Mouse (Mus musculus) intestine, embryonic 16.5 days (tissue): ENCODE results near the gene Ndufs3. TPM values are rescaled to one million over a fixed set of nuclear protein-coding genes. Genes with fewer than 3 reads are reported as not detected.

Source experiments
- ATAC-seq: fragments of 200-750 bp; cut with Nextera tagmentation; 2 replicates; pipeline ENCODE4 v1.8.0; 2017; ENCODE audit warnings: moderate TSS enrichment, moderate library complexity
- H3K27ac ChIP-seq: fragments of 300-500 bp; sonication (generic); 2 replicates; pipeline ENCODE4 v1.5.1; 2014; ENCODE audit warnings: mild to moderate bottlenecking, low read length
- H3K27me3 ChIP-seq: fragments of 300-500 bp; sonication (generic); replicated peaks from 2 replicates; pipeline ENCODE4 v1.6.1; 2014; ENCODE audit warnings: low read length, control low read depth, mixed read lengths; ENCODE audit not compliant: control insufficient read depth, insufficient read depth
- H3K36me3 ChIP-seq: fragments of 300-500 bp; sonication (generic); 2 replicates; pipeline ENCODE4 v1.6.1; 2014; ENCODE audit warnings: low read length, control low read depth; ENCODE audit not compliant: control insufficient read depth, insufficient read depth
- H3K4me1 ChIP-seq: fragments of 300-500 bp; sonication (generic); 2 replicates; pipeline ENCODE4 v1.6.1; 2014; ENCODE audit warnings: low read length, control low read depth, mixed read lengths; ENCODE audit not compliant: control insufficient read depth, insufficient read depth
- H3K4me2 ChIP-seq: fragments of 300-500 bp; sonication (generic); 2 replicates; pipeline ENCODE4 v1.6.1; 2014; ENCODE audit warnings: low read depth, low read length, control low read depth
- H3K4me3 ChIP-seq: fragments of 300-500 bp; sonication (generic); 2 replicates; pipeline ENCODE4 v1.5.1; 2014; ENCODE audit warnings: mild to moderate bottlenecking, low read length
- H3K9ac ChIP-seq: fragments of 300-500 bp; sonication (generic); 2 replicates; pipeline ENCODE4 v1.6.1; 2014; ENCODE audit warnings: low read depth, low read length
- H3K9me3 ChIP-seq: fragments of 300-500 bp; sonication (generic); 2 replicates; pipeline ENCODE4 v1.6.1; 2016; ENCODE audit warnings: low read length, control low read depth; ENCODE audit not compliant: control insufficient read depth
- WGBS: fragments of 180-500 bp; shearing (Covaris S2); extraction: QIAGEN DNeasy Blood & Tissue Kit; methylation state at CpG from one replicate; pipeline ENCODE4 v1.1.7; 2014; 5-methylcytosine and 5-hydroxymethylcytosine counted together
- polyA plus RNA-seq: library from polyadenylated mRNA; unstranded; fragments of >200 nt; fragmentation: Nextera tagmentation; extraction: Ambion mirVana; gene quantifications from 2 replicates; pipeline ENCODE4 v1.2.1, GENCODE M21; 2015

The Ndufs3 gene
- polyA plus RNA-seq: 301 and 316 TPM in 2 replicates

DNA sequence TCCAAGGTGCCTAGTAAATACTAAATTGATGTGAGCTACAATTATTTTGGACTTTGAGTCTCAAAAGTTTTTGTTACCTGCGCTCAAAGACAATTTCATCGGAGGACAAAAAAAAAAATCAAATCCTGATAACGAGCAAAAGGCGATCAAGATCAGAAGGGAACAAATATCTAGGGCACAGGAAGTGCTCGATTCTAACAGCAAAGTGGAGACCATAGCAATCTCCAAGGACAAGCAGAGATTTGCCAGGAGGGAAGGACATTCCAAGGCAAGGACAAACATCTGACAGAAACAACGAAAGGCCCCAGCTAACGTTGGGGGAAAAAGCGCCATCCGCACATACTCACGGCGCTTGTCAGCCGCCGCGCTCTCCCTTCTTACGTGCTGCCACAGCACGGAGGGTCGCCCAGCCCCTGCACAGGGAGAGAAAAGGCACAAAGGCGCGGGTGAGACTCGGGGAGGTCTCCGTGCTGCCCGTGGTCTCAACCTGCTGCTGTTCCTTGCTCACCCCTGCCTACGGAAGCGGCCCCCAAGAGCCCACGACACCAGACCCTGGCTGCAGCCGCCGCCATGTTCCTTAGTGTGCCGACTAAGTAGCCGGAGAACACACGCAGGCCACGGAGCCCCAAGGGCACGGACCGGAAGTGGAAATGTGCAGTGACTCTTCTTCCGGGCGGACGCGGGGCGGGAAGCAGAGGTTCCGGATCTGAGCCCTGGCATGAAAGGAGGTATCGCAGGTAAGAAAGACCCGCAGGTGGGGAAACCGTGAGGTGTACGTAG, at the start of gene Ndufs3, which contains the start of gene Kbtbd4:
TSS of gene Ndufs3 (minus strand) at position 752 of the 780 bp plus-strand sequence.
TSS of gene Kbtbd4 (plus strand) at position 665 of the 780 bp plus-strand sequence.
- ATAC-seq: peak; percentile 92
- peaks cover 13% of the 10 kb centered on the region for H3K36me3 ChIP-seq
- H3K9ac ChIP-seq: peak within 1 kb of the TSS; percentile 98
- peak within 1 kb of the TSS; percentile 97 for H3K4me3 ChIP-seq
- H3K27me3 ChIP-seq: no peaks in the 10 kb centered on the region
- peak within 1 kb of the TSS; percentile 73 for H3K4me2 ChIP-seq
- H3K4me1 ChIP-seq: peaks cover 9% of the 10 kb centered on the region
- H3K9me3 ChIP-seq: no peaks in the 10 kb centered on the region
- H3K27ac ChIP-seq: peak within 1 kb of the TSS; percentile 95
- under 1% methylated on average over 43 of the region's 43 CpGs for WGBS

DNA sequence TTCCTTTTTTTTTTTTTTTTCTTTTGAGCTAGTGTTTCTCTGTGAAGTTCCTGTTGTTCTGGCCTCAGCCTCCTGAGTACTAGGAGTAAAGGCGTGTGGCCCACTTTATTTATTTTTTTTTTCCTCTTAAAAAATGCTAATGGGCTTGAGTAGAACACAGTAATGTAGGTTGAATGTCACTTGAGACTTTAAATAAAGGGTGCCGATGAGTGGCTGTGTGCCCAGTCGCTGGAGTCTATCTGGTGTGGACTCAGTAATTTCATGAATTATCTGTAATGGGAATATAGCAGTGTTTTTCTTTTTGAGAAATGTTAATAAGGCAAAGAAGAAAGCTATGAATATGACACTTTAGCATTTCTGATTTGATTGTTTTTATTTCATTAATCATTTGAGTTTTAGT, 48.8 kb upstream of the Ndufs3 start:
- Histone ChIP-seq H3K9me3 (no peaks in the 10 kb centered on the region), H3K4me3 (no peak overlapping the region), H3K27ac (no peak overlapping the region), H3K4me1 (peaks cover 7% of the 10 kb centered on the region; the same call in 1 of the 2 replicates), H3K36me3 (no peaks in the 10 kb centered on the region), H3K4me2 (no peak overlapping the region), H3K27me3 (no peaks in the 10 kb centered on the region), H3K9ac (no peak overlapping the region)
- 72% methylated on average over 3 of the region's 3 CpGs for WGBS
- no peak for ATAC-seq

DNA sequence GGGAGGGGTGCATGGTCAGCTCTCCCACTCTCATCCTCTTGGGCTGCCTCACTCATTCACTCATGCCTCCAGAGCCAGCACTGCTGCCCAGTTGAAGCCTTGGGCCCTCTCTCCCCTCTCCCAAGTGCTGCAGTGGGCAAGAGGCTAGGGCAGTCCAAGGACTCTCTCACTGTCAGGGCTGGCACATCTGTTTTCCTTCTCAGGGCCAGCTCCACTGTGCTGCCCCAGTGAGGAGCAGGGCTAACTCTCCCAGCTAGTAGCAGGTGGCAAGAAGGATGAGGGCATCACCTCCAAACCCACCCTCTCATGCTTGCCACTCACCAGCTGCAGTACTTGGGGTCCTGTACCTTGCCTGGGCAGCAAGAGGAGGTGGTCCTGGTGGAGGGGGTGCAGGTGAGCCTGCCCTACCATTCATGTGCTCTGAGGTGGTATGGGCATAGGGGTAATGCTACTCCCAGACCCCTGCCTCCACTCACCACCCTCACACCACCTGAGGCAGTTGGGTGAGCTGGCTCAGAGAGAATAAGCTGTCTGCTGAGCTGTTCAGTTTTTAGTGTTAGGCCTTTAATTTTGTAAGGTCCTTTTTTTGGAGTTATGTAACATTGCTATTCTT, 46.1 kb upstream of the Ndufs3 start:
- Histone ChIP-seq H3K27ac (no peak overlapping the region), H3K9me3 (no peaks in the 10 kb centered on the region), H3K4me3 (no peak overlapping the region), H3K36me3 (no peaks in the 10 kb centered on the region), H3K4me1 (peaks cover 7% of the 10 kb centered on the region; the same call in 1 of the 2 replicates), H3K9ac (0 out of 2 replicates have a peak overlapping the region, but pooled peaks have one; percentile 2), H3K4me2 (no peak overlapping the region), H3K27me3 (no peaks in the 10 kb centered on the region)
- ATAC-seq: peak; percentile 75

GRCm38 (mm10) chr2:90950149-90950548, 45.5 kb upstream of the Ndufs3 start:
- ATAC-seq: peak; percentile 28; the same call in 1 of the 2 replicates
- H3K4me1 ChIP-seq: peaks cover 7% of the 10 kb centered on the region; the same call in 1 of the 2 replicates
- H3K9ac ChIP-seq: 0 out of 2 replicates have a peak overlapping the region, but pooled peaks have one; percentile 2
- no peak overlapping the region for H3K27ac ChIP-seq
- no peaks in the 10 kb centered on the region for H3K36me3 ChIP-seq
- no peaks in the 10 kb centered on the region for H3K9me3 ChIP-seq
- H3K4me3 ChIP-seq: no peak overlapping the region
- 81% methylated on average over 5 of the region's 5 CpGs for WGBS
- no peak overlapping the region for H3K4me2 ChIP-seq
- no peaks in the 10 kb centered on the region for H3K27me3 ChIP-seq

DNA sequence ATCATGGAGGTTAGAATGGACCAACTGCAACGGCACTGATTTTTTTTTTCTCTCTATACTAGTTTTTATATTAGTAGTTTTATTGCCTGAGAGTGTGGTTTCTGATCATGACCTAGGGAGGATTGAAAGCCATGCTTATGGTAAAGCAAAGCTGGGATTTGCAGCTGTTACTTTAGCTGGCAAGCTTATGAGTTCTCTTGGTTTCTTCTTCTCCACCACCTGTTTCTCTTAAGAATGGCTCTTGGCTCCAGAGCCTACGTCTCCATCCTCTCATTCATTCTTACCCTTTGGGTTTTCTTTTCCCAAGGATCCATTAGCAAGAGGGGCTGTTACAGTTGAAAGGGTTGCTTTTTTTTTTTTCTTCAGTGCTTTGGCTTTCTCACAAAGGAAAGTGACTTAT, 37.1 kb upstream of the Ndufs3 start:
- H3K9me3 ChIP-seq: no peaks in the 10 kb centered on the region
- no peak overlapping the region for H3K27ac ChIP-seq
- no peaks in the 10 kb centered on the region for H3K27me3 ChIP-seq
- no peaks in the 10 kb centered on the region for H3K36me3 ChIP-seq
- peak overlapping the region; percentile 97; the same call in 1 of the 2 replicates for H3K4me3 ChIP-seq
- H3K9ac ChIP-seq: no peak overlapping the region
- no peak for ATAC-seq
- 48% methylated on average over 2 of the region's 2 CpGs for WGBS
- peak overlapping the region; percentile 65 for H3K4me2 ChIP-seq
- H3K4me1 ChIP-seq: peaks cover 16% of the 10 kb centered on the region

GRCm38 (mm10) chr2:90940233-90941229, 35.9 kb upstream of the Ndufs3 start, which contains the start of gene Celf1:
Gene Celf1, plus strand, starts transcription at chr2:90940382.
- Histone ChIP-seq H3K27me3 (no peaks in the 10 kb centered on the region), H3K9ac (peak within 1 kb of the TSS; percentile 92), H3K9me3 (no peaks in the 10 kb centered on the region), H3K4me1 (peaks cover 16% of the 10 kb centered on the region), H3K27ac (peak within 1 kb of the TSS; percentile 95), H3K4me3 (peak within 1 kb of the TSS; percentile 97), H3K4me2 (peak within 1 kb of the TSS; percentile 65), H3K36me3 (no peaks in the 10 kb centered on the region)
- WGBS: under 1% methylated on average over 96 of the region's 113 CpGs
- ATAC-seq: peak; percentile 97

GRCm38 (mm10) chr2:90939750-90940149, 35.1 kb upstream of the Ndufs3 start:
- Histone ChIP-seq H3K9ac (peak overlapping the region; percentile 92), H3K4me1 (peaks cover 16% of the 10 kb centered on the region), H3K27ac (0 out of 2 replicates have a peak overlapping the region, but pooled peaks have one; percentile 95), H3K9me3 (no peaks in the 10 kb centered on the region), H3K36me3 (no peaks in the 10 kb centered on the region), H3K4me3 (peak overlapping the region; percentile 97), H3K27me3 (no peaks in the 10 kb centered on the region), H3K4me2 (peak overlapping the region; percentile 64)
- ATAC-seq: peak; percentile 39
- WGBS: 39% methylated on average over 8 of the region's 8 CpGs

DNA sequence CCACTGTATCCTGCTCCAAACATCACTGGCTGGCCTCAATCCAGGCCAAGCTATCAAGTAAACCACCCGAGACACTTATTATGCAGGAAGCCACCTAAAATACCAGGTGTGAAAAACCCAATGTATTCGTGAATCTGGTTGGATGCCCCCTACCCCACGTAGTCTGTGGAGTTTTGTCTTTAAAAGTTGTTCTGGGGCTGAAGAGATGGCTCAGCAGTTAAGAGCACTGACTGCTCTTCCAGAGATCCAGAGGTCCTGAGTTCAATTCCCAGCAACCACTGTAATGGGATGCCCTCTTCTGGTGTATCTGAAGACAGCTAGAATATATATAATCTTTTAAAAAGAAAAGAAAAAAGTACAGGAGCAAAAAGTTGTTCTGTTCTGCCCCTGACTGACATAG, 33.7 kb upstream of the Ndufs3 start:
- Histone ChIP-seq H3K4me1 (peaks cover 16% of the 10 kb centered on the region), H3K27ac (no peak overlapping the region), H3K4me3 (no peak overlapping the region), H3K9ac (no peak overlapping the region), H3K9me3 (no peaks in the 10 kb centered on the region), H3K4me2 (no peak overlapping the region), H3K27me3 (no peaks in the 10 kb centered on the region), H3K36me3 (no peaks in the 10 kb centered on the region)
- WGBS: 64% methylated on average over 3 of the region's 3 CpGs
- no peak for ATAC-seq
